Mouse (Mus musculus) effector memory CD4-positive, alpha-beta T cell, adult 7 months (primary cell): ENCODE data around the gene Prdm2. TPM values are rescaled to one million over a fixed set of nuclear protein-coding genes. Genes with fewer than 3 reads are reported as not detected.

Experiments
- polyA plus RNA-seq: library from polyadenylated mRNA; unstranded; fragments of 100-300 nt; shearing (Covaris generic); gene quantifications from one replicate; pipeline ENCODE4 v1.2.1, GENCODE M21; 2017

Gene Prdm2
- polyA plus RNA-seq = 28.0 TPM

GRCm38 (mm10) chr4:143212341-143213174 is at the start of gene Prdm2:
TSS of gene Prdm2 (minus strand) at chr4:143212995.

Other genes with a start within 250 kb of the Prdm2 start
- not detected for gene Pdpn, start 86.6 kb upstream of the Prdm2 start, polyA plus RNA-seq
- not detected for gene Lrrc38, start 136.8 kb upstream of the Prdm2 start, polyA plus RNA-seq
- not detected for gene Pramel1, start 181.4 kb upstream of the Prdm2 start, polyA plus RNA-seq
- gene Pramef8, start 199.4 kb upstream of the Prdm2 start, polyA plus RNA-seq = 46.5 TPM
- gene Oog4, start 237.3 kb upstream of the Prdm2 start, polyA plus RNA-seq = not detected